Mouse (Mus musculus): ENCODE data around the gene Ttc12. TPM values are rescaled to one million over a fixed set of nuclear protein-coding genes. Genes with fewer than 3 reads are reported as not detected.
A peak's percentile ranks its signal among the peaks of the same experiment; 100 is the strongest.

The Ttc12 gene
- polyA plus RNA-seq (2012; rRNA removed) (0.12 and 0.19 TPM in 2 replicates), polyA plus RNA-seq (2014; fragmentation: Nextera tagmentation; extraction: Ambion mirVana) (0.11 and 0.18 TPM in 2 replicates)

DNA sequence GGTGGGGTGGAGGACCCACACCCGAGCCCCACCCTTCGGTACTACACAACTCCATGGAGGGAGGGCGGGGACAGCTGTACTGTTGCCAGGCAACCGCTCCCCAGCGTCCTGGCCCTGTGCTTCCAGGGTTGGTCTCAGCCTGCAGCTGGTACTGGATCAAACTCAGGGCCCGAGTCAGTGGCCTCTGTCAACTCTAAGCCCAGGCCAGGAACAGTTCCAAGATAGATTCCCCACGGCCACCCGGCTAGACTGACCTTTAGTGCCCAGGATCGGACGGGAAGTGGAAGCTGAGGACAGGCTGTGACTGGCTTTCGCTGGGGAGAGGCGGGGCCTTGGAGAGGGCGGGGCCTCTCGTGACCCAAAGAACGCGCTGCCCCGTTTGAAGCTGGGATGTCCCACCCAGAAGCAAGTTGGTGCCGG lies at the start of gene Ttc12:
TSS of gene Ttc12 (minus strand) at position 334 of the 420 bp plus-strand sequence.
- DNase-seq (ENCODE audit: low read depth in 3 of 3, low spot score in 3 of 3) (peak; percentile 12 to 27 (median 20)), ATAC-seq (ENCODE audit: insufficient read depth) (peak; percentile 77)
- TF ChIP-seq EP300 (IDR thresholded peaks at IDR 0.05; ENCODE audit: low read depth) (no peak), CTCF (IDR thresholded peaks at IDR 0.05; ENCODE audit: low read depth) (0 out of 2 replicates have a peak, but pooled peaks have one; percentile 3)
- H3K27ac ChIP-seq: no peak within 1 kb of the TSS
- H3K4me2 ChIP-seq (ENCODE audit: low read depth): peak within 1 kb of the TSS; percentile 59
- peak within 1 kb of the TSS; percentile 50 to 63 for H3K4me3 ChIP-seq (ENCODE audit: insufficient read depth in 1 of 2, low read depth in 2 of 2, low read length in 2 of 2)
- H3K36me3 ChIP-seq (replicated peaks; ENCODE audit: control insufficient read depth, insufficient read depth, low read depth): no peaks in the 10 kb centered on the region
- H3K27me3 ChIP-seq (ENCODE audit: control insufficient read depth, insufficient read depth, low read length): no peaks in the 10 kb centered on the region
- no peaks in the 10 kb centered on the region for H3K9me3 ChIP-seq (ENCODE audit: control insufficient read depth, low read length)
- H3K4me1 ChIP-seq (replicated peaks; ENCODE audit: control insufficient read depth in 2 of 2, insufficient read depth in 2 of 2, low read length in 1 of 2): no peaks in the 10 kb centered on the region
- no peak within 1 kb of the TSS for H3K9ac ChIP-seq (replicated peaks)
- WGBS (ENCODE audit: insufficient replicate concordance): under 1% methylated on average over 18 of the region's 18 CpGs

GRCm38 (mm10) chr9:49534958-49535357 lies 48.9 kb upstream of the Ttc12 start:
- Histone ChIP-seq H3K36me3 (replicated peaks; ENCODE audit: control insufficient read depth, insufficient read depth, low read depth) (no peaks in the 10 kb centered on the region), H3K27me3 (ENCODE audit: control insufficient read depth, insufficient read depth, low read length) (no peaks in the 10 kb centered on the region), H3K9me3 (ENCODE audit: control insufficient read depth, low read length) (no peaks in the 10 kb centered on the region), H3K27ac (no peak overlapping the region), H3K4me1 (replicated peaks; ENCODE audit: control insufficient read depth in 2 of 2, insufficient read depth in 2 of 2, low read length in 1 of 2) (no peaks in the 10 kb centered on the region), H3K4me2 (ENCODE audit: low read depth) (no peak overlapping the region), H3K9ac (replicated peaks) (no peak overlapping the region), H3K4me3 (ENCODE audit: insufficient read depth in 1 of 2, low read depth in 2 of 2, low read length in 2 of 2) (no peak overlapping the region)
- no peak for ATAC-seq (ENCODE audit: insufficient read depth)
- TF ChIP-seq EP300 (IDR thresholded peaks at IDR 0.05; ENCODE audit: low read depth) (no peak), CTCF (IDR thresholded peaks at IDR 0.05; ENCODE audit: low read depth) (no peak)
- no peak for DNase-seq (ENCODE audit: low read depth in 3 of 3, low spot score in 3 of 3)
- WGBS (ENCODE audit: insufficient replicate concordance): 33% methylated on average over 4 of the region's 4 CpGs

- WGBS (ENCODE audit: insufficient replicate concordance): 29% methylated on average over 8 of the region's 8 CpGs
- no peak overlapping the region for H3K4me2 ChIP-seq (ENCODE audit: low read depth)
- no peak overlapping the region for H3K27ac ChIP-seq
- no peak overlapping the region for H3K4me3 ChIP-seq (ENCODE audit: insufficient read depth in 1 of 2, low read depth in 2 of 2, low read length in 2 of 2)
- no peaks in the 10 kb centered on the region for H3K9me3 ChIP-seq (ENCODE audit: control insufficient read depth, low read length)
- H3K4me1 ChIP-seq (replicated peaks; ENCODE audit: control insufficient read depth in 2 of 2, insufficient read depth in 2 of 2, low read length in 1 of 2): no peaks in the 10 kb centered on the region
- no peak overlapping the region for H3K9ac ChIP-seq (replicated peaks)
- H3K27me3 ChIP-seq (ENCODE audit: control insufficient read depth, insufficient read depth, low read length): no peaks in the 10 kb centered on the region
- TF ChIP-seq EP300 (IDR thresholded peaks at IDR 0.05; ENCODE audit: low read depth) (no peak), CTCF (IDR thresholded peaks at IDR 0.05; ENCODE audit: low read depth) (no peak)
- DNase-seq (ENCODE audit: low read depth in 3 of 3, low spot score in 3 of 3) (no peak), ATAC-seq (ENCODE audit: insufficient read depth) (no peak)
- no peaks in the 10 kb centered on the region for H3K36me3 ChIP-seq (replicated peaks; ENCODE audit: control insufficient read depth, insufficient read depth, low read depth)
These were observed 48.0 kb upstream of the Ttc12 start for GRCm38 (mm10) chr9:49533912-49534491.

GRCm38 (mm10) chr9:49533455-49533854 lies 47.4 kb upstream of the Ttc12 start:
- Histone ChIP-seq H3K4me3 (ENCODE audit: insufficient read depth in 1 of 2, low read depth in 2 of 2, low read length in 2 of 2) (no peak overlapping the region), H3K27ac (no peak overlapping the region), H3K9me3 (ENCODE audit: control insufficient read depth, low read length) (no peaks in the 10 kb centered on the region), H3K4me1 (replicated peaks; ENCODE audit: control insufficient read depth in 2 of 2, insufficient read depth in 2 of 2, low read length in 1 of 2) (no peaks in the 10 kb centered on the region), H3K9ac (replicated peaks) (no peak overlapping the region), H3K27me3 (ENCODE audit: control insufficient read depth, insufficient read depth, low read length) (no peaks in the 10 kb centered on the region), H3K36me3 (replicated peaks; ENCODE audit: control insufficient read depth, insufficient read depth, low read depth) (no peaks in the 10 kb centered on the region), H3K4me2 (ENCODE audit: low read depth) (no peak overlapping the region)
- TF ChIP-seq CTCF (IDR thresholded peaks at IDR 0.05; ENCODE audit: low read depth) (no peak), EP300 (IDR thresholded peaks at IDR 0.05; ENCODE audit: low read depth) (no peak)
- ATAC-seq (ENCODE audit: insufficient read depth): no peak
- DNase-seq (ENCODE audit: low read depth in 3 of 3, low spot score in 3 of 3): no peak
- 58% methylated on average over 7 of the region's 7 CpGs for WGBS (ENCODE audit: insufficient replicate concordance)

DNA sequence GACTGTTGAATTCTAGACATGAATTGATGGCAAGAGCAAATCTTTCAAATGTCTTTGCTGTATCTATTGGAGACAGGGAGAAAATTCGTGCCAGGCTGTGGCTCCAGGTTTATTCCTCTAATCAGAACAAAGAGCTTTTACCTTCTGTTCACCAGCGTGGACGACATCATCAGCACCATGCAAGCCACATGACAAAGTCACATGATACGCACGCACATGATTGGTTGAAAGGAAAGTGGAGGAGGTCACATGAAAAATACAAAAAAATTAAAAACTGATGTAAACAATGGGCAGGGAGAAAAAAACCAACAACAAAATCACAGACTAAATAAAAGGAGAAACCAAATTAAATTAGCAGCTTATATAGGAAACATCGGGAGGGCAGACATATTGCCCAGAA lies 45.8 kb upstream of the Ttc12 start:
- ATAC-seq (ENCODE audit: insufficient read depth) (no peak), DNase-seq (ENCODE audit: low read depth in 3 of 3, low spot score in 3 of 3) (no peak)
- Histone ChIP-seq H3K27me3 (ENCODE audit: control insufficient read depth, insufficient read depth, low read length) (no peaks in the 10 kb centered on the region), H3K9ac (replicated peaks) (no peak overlapping the region), H3K4me3 (ENCODE audit: insufficient read depth in 1 of 2, low read depth in 2 of 2, low read length in 2 of 2) (no peak overlapping the region), H3K27ac (no peak overlapping the region), H3K4me2 (ENCODE audit: low read depth) (no peak overlapping the region), H3K4me1 (replicated peaks; ENCODE audit: control insufficient read depth in 2 of 2, insufficient read depth in 2 of 2, low read length in 1 of 2) (no peaks in the 10 kb centered on the region), H3K36me3 (replicated peaks; ENCODE audit: control insufficient read depth, insufficient read depth, low read depth) (no peaks in the 10 kb centered on the region), H3K9me3 (ENCODE audit: control insufficient read depth, low read length) (no peaks in the 10 kb centered on the region)
- 68% methylated on average over 6 of the region's 6 CpGs for whole genome bisulfite sequencing (ENCODE audit: insufficient replicate concordance)
- TF ChIP-seq EP300 (IDR thresholded peaks at IDR 0.05; ENCODE audit: low read depth) (no peak), CTCF (IDR thresholded peaks at IDR 0.05; ENCODE audit: low read depth) (no peak)

Data from liver, embryonic 14.5 days (tissue).